Mouse (Mus musculus): ENCODE results near the gene Sectm1a. TPM values are rescaled to one million over a fixed set of nuclear protein-coding genes. Genes with fewer than 3 reads are reported as not detected.
A peak's percentile ranks its signal among the peaks of the same experiment; 100 is the strongest.

The Sectm1a gene
- polyA plus RNA-seq, 1 experiment = 8.9 TPM

- Histone ChIP-seq H3K27ac (ENCODE audit: control insufficient read depth, insufficient read depth, low read depth, low read length) (no peak overlapping the region), H3K4me1 (ENCODE audit: control insufficient read depth, insufficient read depth, low read length) (no peaks in the 10 kb centered on the region), H3K4me3 (ENCODE audit: control insufficient read depth, low read depth, low read length) (no peak overlapping the region), H3K27me3 (ENCODE audit: control insufficient read depth, insufficient read depth, low read length) (no peaks in the 10 kb centered on the region), H3K36me3 (ENCODE audit: control insufficient read depth, insufficient read depth, low read length) (no peaks in the 10 kb centered on the region)
- TF ChIP-seq POLR2A (IDR thresholded peaks at IDR 0.05; ENCODE audit: control insufficient read depth, low read depth, low read length) (no peak), CTCF (IDR thresholded peaks at IDR 0.05; ENCODE audit: control insufficient read depth, insufficient read depth, insufficient replicate concordance, low read depth, low read length) (no peak)
These were observed 22.1 kb downstream of the Sectm1a start for GRCm38 (mm10) chr11:121058956-121059355.

GRCm38 (mm10) chr11:121058122-121058521 lies 22.9 kb downstream of the Sectm1a start:
- TF ChIP-seq POLR2A (IDR thresholded peaks at IDR 0.05; ENCODE audit: control insufficient read depth, low read depth, low read length) = no peak
- no peak for TF ChIP-seq CTCF (IDR thresholded peaks at IDR 0.05; ENCODE audit: control insufficient read depth, insufficient read depth, insufficient replicate concordance, low read depth, low read length)
- no peaks in the 10 kb centered on the region for H3K27me3 ChIP-seq (ENCODE audit: control insufficient read depth, insufficient read depth, low read length)

GRCm38 (mm10) chr11:121056536-121057236 lies 24.3 kb downstream of the Sectm1a start:
- Histone ChIP-seq H3K4me1 (ENCODE audit: control insufficient read depth, insufficient read depth, low read length) (peaks cover 2% of the 10 kb centered on the region; the same call in 1 of the 2 replicates), H3K27ac (ENCODE audit: control insufficient read depth, insufficient read depth, low read depth, low read length) (no peak overlapping the region), H3K4me3 (ENCODE audit: control insufficient read depth, low read depth, low read length) (no peak overlapping the region), H3K36me3 (ENCODE audit: control insufficient read depth, insufficient read depth, low read length) (no peaks in the 10 kb centered on the region), H3K27me3 (ENCODE audit: control insufficient read depth, insufficient read depth, low read length) (no peaks in the 10 kb centered on the region)
- no peak for TF ChIP-seq POLR2A (IDR thresholded peaks at IDR 0.05; ENCODE audit: control insufficient read depth, low read depth, low read length)
- TF ChIP-seq CTCF (IDR thresholded peaks at IDR 0.05; ENCODE audit: control insufficient read depth, insufficient read depth, insufficient replicate concordance, low read depth, low read length) = no peak

More at GRCm38 (mm10) chr11:121058122-121058521, 22.9 kb downstream of the Sectm1a start:
- H3K36me3 ChIP-seq (ENCODE audit: control insufficient read depth, insufficient read depth, low read length) = no peaks in the 10 kb centered on the region
- no peak overlapping the region for H3K4me3 ChIP-seq (ENCODE audit: control insufficient read depth, low read depth, low read length)
- no peak overlapping the region for H3K27ac ChIP-seq (ENCODE audit: control insufficient read depth, insufficient read depth, low read depth, low read length)
- H3K4me1 ChIP-seq (ENCODE audit: control insufficient read depth, insufficient read depth, low read length) = peaks cover 2% of the 10 kb centered on the region; the same call in 1 of the 2 replicates

GRCm38 (mm10) chr11:121053536-121053935 lies 27.5 kb downstream of the Sectm1a start:
- H3K27ac ChIP-seq (ENCODE audit: control insufficient read depth, insufficient read depth, low read depth, low read length) = no peak overlapping the region
- TF ChIP-seq CTCF (IDR thresholded peaks at IDR 0.05; ENCODE audit: control insufficient read depth, insufficient read depth, insufficient replicate concordance, low read depth, low read length) (peak; percentile 90; the same call in 1 of the 2 replicates), POLR2A (IDR thresholded peaks at IDR 0.05; ENCODE audit: control insufficient read depth, low read depth, low read length) (no peak)
- H3K36me3 ChIP-seq (ENCODE audit: control insufficient read depth, insufficient read depth, low read length) = no peaks in the 10 kb centered on the region
- no peak overlapping the region for H3K4me3 ChIP-seq (ENCODE audit: control insufficient read depth, low read depth, low read length)
- H3K4me1 ChIP-seq (ENCODE audit: control insufficient read depth, insufficient read depth, low read length) = peaks cover 2% of the 10 kb centered on the region; the same call in 1 of the 2 replicates
- no peaks in the 10 kb centered on the region for H3K27me3 ChIP-seq (ENCODE audit: control insufficient read depth, insufficient read depth, low read length)

- no peaks in the 10 kb centered on the region for H3K36me3 ChIP-seq (ENCODE audit: control insufficient read depth, insufficient read depth, low read length)
- no peak overlapping the region for H3K4me3 ChIP-seq (ENCODE audit: control insufficient read depth, low read depth, low read length)
- H3K27ac ChIP-seq (ENCODE audit: control insufficient read depth, insufficient read depth, low read depth, low read length) = no peak overlapping the region
- H3K4me1 ChIP-seq (ENCODE audit: control insufficient read depth, insufficient read depth, low read length) = peaks cover 2% of the 10 kb centered on the region; the same call in 1 of the 2 replicates
- no peaks in the 10 kb centered on the region for H3K27me3 ChIP-seq (ENCODE audit: control insufficient read depth, insufficient read depth, low read length)
- TF ChIP-seq CTCF (IDR thresholded peaks at IDR 0.05; ENCODE audit: control insufficient read depth, insufficient read depth, insufficient replicate concordance, low read depth, low read length) (no peak), POLR2A (IDR thresholded peaks at IDR 0.05; ENCODE audit: control insufficient read depth, low read depth, low read length) (no peak)
These were observed 28.6 kb downstream of the Sectm1a start for GRCm38 (mm10) chr11:121052387-121052786.

GRCm38 (mm10) chr11:121051793-121052192 lies 29.2 kb downstream of the Sectm1a start:
- no peaks in the 10 kb centered on the region for H3K36me3 ChIP-seq (ENCODE audit: control insufficient read depth, insufficient read depth, low read length)
- TF ChIP-seq POLR2A (IDR thresholded peaks at IDR 0.05; ENCODE audit: control insufficient read depth, low read depth, low read length) (no peak), CTCF (IDR thresholded peaks at IDR 0.05; ENCODE audit: control insufficient read depth, insufficient read depth, insufficient replicate concordance, low read depth, low read length) (no peak)

GRCm38 (mm10) chr11:121049840-121050239 lies 31.2 kb downstream of the Sectm1a start:
- no peak overlapping the region for H3K4me3 ChIP-seq (ENCODE audit: control insufficient read depth, low read depth, low read length)
- TF ChIP-seq POLR2A (IDR thresholded peaks at IDR 0.05; ENCODE audit: control insufficient read depth, low read depth, low read length) (no peak), CTCF (IDR thresholded peaks at IDR 0.05; ENCODE audit: control insufficient read depth, insufficient read depth, insufficient replicate concordance, low read depth, low read length) (no peak)
- peaks cover 2% of the 10 kb centered on the region; the same call in 1 of the 2 replicates for H3K4me1 ChIP-seq (ENCODE audit: control insufficient read depth, insufficient read depth, low read length)
- H3K27ac ChIP-seq (ENCODE audit: control insufficient read depth, insufficient read depth, low read depth, low read length) = no peak overlapping the region
- no peaks in the 10 kb centered on the region for H3K36me3 ChIP-seq (ENCODE audit: control insufficient read depth, insufficient read depth, low read length)
- no peaks in the 10 kb centered on the region for H3K27me3 ChIP-seq (ENCODE audit: control insufficient read depth, insufficient read depth, low read length)

More at GRCm38 (mm10) chr11:121051793-121052192, 29.2 kb downstream of the Sectm1a start:
- no peak overlapping the region for H3K4me3 ChIP-seq (ENCODE audit: control insufficient read depth, low read depth, low read length)
- no peak overlapping the region for H3K27ac ChIP-seq (ENCODE audit: control insufficient read depth, insufficient read depth, low read depth, low read length)
- peaks cover 2% of the 10 kb centered on the region; the same call in 1 of the 2 replicates for H3K4me1 ChIP-seq (ENCODE audit: control insufficient read depth, insufficient read depth, low read length)
- no peaks in the 10 kb centered on the region for H3K27me3 ChIP-seq (ENCODE audit: control insufficient read depth, insufficient read depth, low read length)
